Mouse (Mus musculus) heart, adult 8-10 months (tissue): Measurements from ENCODE around the gene Mapk1ip1. TPM values are rescaled to one million over a fixed set of nuclear protein-coding genes. Genes with fewer than 3 reads are reported as not detected.

Experiments used
- DNase-seq: peaks from one replicate; pipeline ENCODE4 v3.0.0; 2022; ENCODE audit warnings: low spot score
- total RNA-seq, 4 experiments: library from RNA; stranded (reverse); gene quantifications; 2 replicates each; pipeline ENCODE4 v1.2.4; 2022

The Mapk1ip1 gene
- total RNA-seq, 4 experiments from 2014 or later: 16.6 to 26.6 (median 20.8) TPM

DNA sequence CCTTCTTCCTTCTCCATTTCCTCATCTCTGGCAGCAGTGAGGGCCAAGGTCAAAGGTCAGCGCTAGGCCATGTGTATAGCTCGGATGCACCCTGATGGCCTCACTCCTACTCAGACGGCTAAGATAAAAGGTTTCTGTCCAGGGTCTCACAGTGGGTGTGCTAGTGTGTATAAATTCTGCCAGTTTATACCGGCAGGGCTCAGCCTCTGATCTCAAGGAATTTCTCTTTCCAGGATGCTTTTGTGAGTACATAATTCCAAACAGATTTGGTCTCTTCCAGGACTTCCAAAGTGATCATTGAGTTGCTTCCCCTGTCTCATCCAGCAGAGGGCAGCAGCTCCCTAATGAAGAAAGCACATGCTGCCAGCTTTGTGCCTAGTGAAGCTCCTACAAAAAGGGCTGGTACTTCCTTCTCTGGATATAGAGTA, 5.5 kb downstream of the Mapk1ip1 start:
- DNase-seq: peak; percentile 78

DNA sequence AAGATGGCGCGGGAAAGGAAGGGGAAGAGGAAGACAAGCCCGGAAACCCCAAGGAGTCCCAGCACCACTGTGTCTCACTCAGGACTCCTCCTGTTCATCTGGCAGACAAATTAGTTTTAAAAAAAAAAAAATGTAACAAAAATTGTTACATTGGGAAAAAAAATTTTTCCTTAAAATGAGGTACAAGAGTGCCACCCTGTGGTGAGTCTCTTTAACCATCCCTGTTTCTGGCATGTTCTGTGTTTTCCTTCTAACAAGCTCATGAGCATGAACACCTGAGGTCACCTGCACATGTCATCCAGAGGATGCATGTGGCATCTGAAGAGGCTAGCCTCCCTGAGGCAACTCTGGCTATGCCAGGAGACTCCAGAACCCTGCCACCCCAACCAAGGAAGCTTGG, 11.0 kb downstream of the Mapk1ip1 start:
- DNase-seq: no peak

DNA sequence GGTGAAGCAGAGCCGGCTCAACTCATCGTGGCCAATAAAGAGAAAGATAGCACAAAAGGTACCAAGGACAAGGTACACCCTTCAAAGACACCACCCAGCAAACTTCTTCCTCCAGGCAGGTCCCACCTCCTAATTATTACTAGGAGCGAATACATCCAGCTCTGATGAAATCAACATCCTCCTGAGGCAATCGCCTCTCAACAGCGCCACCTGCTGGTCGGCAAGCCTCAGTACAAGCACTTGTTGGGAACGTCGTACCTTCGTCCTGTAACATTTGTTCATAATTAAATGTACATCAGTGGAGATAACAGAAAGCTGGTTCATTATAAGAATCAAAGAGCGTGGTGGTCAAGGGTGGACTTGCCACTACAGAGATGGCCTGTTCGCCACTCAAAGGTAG, 18.3 kb downstream of the Mapk1ip1 start:
- DNase-seq: peak; percentile 36

DNA sequence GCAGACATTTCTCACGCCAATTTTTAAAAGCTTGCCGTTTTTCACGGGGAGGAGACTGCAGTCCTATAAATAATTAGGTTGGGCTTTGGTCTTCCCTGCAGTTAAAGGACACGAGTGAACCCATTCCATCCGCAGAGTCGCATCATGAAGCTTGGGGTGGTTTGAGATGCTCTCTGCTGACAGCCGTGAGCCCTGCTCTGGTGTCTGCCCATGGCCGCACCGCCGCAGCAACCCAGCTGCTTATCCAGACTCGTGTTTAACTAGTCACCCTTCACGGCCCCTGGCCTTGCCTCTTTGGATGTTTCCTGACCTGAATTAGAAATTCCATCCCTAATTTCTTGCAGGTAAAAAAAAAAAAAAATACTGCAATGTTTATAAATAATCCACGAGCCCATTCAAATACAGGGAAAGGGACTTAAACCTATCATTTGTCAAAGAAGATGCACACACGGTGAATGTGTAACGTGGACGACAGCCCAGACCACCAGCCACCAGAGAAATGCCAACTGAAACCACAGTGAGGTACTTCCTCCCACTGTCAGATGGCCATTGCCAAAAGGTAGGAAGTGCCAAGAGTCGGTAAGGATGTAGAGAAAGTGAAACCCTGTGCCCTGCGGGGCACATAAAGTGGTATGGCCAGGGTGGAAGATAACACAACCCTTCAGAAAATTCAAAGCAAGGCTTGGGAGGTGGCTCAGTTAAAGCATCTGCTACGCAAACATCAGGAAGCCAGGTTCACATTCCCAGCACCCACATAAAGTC, 20.9 kb downstream of the Mapk1ip1 start:
- DNase-seq: no peak

DNA sequence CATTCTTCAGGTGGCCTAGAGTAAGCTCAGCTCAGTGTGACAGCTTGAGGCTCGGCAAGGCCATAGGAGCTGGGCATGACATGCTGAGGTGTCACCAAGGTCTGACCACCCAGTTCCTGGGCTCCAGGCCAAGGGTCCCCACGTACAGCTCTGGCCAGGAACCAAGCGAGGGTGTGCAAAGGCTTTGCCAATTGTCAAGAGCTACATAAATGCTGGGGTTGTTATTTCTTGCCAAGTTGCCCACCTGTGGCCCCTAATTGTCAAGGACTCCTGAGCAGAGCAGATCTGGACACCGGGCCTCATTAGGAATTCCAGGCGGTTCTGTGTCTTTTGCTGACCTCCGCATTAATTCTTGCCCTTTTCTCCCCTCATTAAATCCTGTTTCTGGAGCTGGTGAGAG, 21.6 kb downstream of the Mapk1ip1 start:
- no peak for DNase-seq

DNA sequence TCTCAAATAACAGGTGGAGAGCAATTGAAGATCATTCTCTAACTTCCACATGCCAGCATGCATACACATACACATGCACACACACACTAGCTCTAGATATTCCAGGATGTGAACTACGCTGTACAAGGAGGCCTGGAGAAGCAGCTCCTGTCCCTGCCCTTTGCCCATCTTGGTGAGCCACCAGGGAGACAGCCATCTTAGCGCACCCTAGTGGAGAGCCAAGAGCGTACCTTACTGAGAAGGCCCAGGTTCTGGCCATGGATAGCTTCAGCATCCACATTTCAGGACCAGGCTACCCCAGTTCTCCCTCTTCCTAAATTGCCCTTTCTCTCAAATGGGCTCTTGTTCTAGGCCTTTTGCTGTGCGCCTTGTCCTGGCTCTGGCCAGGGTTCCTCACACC, 27.8 kb downstream of the Mapk1ip1 start:
- no peak for DNase-seq

DNA sequence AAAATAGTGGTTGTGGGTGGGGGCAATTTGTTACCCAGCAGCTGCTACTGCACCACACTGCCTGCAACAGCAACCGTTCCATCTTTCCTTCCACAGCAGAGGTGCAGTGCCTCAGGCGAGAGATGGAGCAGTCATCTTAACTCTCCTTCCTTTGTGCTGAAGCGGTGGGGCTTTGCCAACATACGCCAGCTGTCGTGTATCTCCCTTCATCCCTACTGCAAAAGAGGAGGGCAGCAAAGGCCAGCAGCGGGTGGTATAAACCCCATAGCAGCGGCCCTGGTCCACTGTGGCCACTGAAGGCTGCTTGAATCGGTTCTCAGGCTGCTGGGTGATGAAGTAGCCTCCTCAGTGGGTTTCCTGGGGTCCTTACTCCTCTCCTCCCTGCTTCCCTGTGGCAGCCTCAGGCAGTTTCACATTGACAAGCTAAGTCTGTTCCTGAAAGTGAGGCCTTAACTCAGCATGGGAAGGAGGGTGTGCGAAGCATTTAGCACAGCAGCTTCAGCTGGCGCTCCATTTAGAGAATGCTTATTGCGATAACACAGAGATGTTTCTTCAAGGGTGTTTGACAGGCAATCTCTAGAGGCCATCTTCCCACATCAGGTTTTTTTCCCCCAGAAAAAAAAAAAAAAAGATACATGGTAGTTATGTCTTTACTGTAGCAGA, 32.7 kb downstream of the Mapk1ip1 start:
- no peak for DNase-seq

DNA sequence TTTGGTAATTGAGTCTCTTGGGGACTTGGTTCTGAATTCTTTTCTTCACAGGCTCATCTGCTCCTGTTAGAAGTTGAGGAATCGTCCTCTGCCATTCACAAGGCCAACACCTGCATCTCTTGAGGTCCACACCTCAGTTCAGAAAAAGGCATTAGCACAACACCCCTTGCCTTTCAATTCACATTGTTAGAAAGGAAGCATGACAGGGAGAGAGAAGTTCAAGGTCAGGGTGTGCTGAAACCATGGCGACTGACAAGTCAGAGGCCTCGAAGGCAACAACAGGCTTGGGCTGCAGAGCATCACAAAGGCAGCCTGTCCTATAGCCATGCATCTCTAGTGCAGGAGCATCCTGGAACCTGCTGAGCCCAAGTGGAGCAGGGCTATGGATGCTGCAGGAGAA, 38.9 kb downstream of the Mapk1ip1 start:
- DNase-seq: no peak

DNA sequence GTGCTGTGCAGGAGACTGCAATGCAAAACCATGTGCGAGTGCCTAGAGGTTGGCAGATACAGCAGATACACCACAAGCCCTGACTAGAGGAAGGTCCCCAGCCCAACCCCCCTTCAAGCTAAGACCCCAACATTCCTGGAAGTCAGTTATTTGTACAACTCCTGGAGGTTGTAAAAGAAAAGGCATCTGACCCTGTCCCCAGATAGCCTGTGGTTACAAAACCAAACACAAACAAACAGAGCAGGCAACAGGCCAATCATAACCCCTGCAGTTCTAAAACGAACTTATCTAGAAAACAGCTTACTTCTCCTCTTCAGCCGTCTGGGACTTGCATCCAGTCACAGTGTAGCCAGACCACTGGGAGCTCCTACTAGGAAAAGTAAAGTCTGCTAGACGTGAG, 42.7 kb downstream of the Mapk1ip1 start:
- no peak for DNase-seq

DNA sequence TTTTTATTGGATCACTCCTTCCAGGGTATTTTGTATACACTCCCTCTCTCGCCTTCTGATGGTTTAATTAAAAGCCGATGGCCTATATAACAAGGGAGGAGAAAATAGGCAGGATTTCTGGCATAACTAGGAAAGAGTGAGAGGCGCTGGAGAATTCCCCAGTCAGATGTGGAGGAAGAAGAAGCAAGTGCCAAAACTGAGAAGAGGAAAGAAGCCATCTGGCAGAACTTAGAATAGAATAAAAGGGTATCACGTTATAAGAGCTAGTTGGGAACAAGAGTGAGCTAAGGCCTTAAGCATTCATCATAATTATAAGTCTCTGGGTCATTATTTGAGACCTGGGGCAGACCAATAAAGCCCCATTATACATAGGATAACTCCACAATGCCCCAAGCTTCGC, 58.0 kb downstream of the Mapk1ip1 start:
- no peak for DNase-seq

Other genes starting within 250 kb of the Mapk1ip1 start
- gene Ppp2r2d, start 194 bp downstream of the Mapk1ip1 start, total RNA-seq: 10 to 100 TPM; 35.5 to 40.4 (median 37.9) TPM
- gene Bnip3, start 63.2 kb upstream of the Mapk1ip1 start, total RNA-seq: 100 to 1,000 TPM; 229 to 488 (median 281) TPM
- gene Jakmip3, start 94.5 kb upstream of the Mapk1ip1 start, total RNA-seq: under 1 TPM; 0.14 to 0.47 (median 0.22) TPM
- 1 to 10 TPM; 4.1 to 6.3 (median 4.9) TPM for gene Dpysl4, start 239.7 kb upstream of the Mapk1ip1 start, total RNA-seq